Mouse (Mus musculus) spleen, postnatal 14 days (tissue): ENCODE results near the gene Mgrn1.

Experiments
- DNase-seq, 2 experiments: peaks; one replicate each; pipeline ENCODE4 v3.0.0; 2021 to 2022; ENCODE audit warnings: low spot score in 2 of 2

The Mgrn1 gene

DNA sequence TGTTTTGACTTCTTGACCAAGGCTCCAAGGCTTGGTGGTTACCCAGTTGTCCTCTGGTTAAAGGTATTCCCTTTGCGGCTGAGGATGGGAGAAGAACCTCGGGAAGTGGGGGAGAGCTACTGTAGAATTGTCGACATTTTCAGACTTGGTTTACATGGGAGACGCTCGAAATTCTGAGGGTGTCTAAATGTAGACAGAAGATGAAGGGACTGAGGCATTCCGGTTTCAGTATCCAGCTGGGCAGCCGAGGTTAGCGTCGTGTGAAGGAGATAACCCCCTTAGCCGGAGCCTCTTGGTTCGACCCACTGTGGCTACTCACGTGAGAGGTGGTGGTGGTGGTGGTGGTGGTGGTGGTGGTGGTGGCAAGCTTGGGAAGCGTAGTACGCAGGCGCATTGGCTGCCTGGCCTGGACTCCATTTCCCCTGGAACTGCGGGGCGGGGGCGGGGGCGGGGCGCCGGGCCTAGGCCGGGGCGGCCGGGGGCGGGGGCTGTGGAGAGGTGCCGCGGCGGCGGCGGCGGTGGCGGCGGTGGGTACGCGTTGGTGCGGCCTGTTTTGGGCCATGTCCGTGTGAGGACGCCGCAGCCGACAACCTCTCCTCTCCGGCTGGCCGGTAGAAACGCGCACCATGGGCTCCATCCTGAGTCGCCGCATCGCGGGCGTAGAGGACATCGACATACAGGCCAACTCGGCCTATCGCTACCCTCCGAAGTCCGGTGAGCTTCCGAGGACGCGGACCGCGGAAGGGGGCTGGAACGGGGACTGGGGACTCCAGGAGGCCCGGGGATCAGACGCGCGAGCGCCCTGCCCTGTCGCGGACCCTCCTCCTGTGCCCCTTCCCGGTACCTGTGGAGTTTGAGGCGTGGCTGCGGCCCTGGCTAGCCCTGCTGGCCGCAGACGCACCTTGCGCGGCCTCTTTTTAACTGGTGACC, at the start of gene Mgrn1:
Gene Mgrn1, plus strand, starts transcription at position 490 of the 930 bp plus-strand sequence.
- DNase-seq, result peak; percentile 64 to 70

DNA sequence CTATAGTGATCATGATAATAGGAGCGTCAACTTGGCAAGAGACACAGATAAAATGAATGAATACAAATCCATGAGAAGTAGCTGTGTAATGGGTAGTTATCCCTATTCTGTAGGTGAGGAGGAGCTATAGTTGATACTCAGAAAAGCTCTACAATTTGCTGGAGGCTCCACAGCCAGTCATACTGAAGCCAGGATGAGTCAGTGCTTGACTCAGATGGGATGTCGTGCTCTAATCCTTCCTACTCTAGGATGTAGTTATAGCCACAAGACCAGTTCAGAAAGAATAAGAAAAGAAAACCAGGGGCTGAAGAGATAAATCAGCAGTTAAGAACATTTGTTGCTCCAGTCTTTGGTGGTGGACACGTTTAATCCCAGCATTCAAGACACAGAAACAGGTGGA, 48.4 kb upstream of the Mgrn1 start:
- DNase-seq, result no peak

DNA sequence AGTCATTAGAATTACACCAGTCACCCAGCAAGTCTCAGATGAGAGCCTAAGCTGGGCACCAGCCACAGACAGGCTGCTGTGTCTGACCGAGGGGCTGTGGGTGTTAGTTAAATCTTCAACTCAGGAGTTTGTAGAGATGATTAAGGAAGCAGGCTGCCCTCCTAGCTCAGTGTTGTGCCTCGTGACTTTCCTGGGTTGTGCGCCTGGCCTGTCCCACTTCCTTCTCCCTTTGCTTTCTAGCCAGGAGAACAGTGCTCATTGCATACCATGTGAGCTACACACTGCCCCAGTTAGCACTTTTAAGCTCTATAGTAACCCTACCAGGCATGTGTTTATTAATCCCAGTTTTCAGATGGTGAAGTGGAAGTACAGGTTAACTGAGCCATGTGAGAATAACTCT, 46.5 kb upstream of the Mgrn1 start:
- no peak for DNase-seq

DNA sequence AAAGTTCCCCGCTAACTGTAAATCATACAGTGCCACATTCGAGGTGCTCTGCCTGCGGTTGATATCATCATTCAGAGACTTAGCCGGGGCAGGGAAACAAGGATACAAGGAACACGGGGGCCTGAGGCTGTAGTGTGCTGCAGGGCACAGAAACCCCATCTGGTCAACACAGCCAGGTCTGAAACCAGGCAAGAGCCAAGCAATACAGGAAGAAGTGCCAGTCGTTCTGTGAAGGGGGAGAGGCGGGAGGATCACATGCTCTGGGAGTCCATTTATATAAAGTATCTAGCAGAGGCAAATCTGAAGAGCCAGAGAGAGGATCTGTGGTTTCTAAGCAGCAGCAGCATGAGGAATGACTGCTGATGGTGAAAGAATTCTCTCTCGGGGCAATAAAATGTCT, 45.8 kb upstream of the Mgrn1 start:
- DNase-seq, result no peak

DNA sequence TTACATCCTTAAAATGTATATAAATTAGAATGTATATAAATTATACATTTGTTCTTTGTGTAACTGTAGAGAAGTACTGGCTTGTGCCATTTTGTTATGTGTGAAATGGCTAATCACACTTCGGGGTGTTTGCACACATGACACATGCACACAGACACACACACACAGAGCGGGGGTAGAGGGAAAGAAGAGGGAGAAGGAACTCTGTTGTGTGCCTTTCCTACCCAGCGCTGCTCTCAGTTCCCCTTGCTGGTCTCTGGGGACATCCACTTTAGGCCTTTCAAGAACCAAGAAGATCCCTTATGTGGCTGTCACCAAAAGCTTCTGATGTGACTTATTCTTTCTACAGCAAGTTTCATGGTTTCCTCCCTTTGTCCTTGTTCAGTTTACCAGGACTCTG, 39.0 kb upstream of the Mgrn1 start:
- peak in 1 of 2 experiments; percentile 25 for DNase-seq

DNA sequence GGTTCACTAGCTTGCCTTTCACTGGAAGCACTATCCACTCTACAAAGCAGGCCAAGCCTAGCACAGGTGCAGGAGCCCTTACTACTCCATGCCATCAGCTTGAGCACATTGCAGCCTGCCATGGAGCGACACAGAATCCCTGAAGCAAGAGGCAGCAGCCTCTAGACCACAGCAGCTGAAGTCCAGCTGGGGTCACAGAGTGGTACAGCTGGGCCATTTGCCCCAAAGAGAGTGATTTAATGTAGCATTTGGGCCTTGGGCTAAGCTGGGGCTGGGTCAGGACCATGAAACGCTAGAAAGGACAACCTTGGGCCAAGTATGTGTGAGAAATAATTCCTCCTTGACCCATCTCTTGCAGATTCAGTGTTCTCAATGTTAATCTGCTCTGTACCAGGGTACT, 38.0 kb upstream of the Mgrn1 start:
- no peak for DNase-seq

DNA sequence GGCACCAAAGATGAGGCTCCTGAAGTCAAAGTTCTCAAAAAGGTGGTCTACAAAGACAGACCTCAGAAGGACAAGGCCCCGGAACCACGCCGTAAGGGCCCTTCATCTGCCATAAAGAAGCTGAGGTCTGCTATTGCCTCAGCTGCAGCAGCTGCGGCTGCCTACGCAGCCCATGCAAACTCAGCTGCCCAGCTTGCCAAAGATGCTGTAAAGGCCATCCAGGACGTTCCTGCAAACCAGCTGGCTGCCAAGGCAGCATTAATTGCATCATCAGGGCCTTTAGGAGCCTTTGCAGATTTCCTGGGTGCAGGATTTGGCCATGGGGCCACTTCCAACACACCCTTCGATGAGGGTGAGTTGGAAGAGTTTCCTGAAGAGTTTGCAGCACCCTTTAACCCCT, 35.7 kb upstream of the Mgrn1 start:
- DNase-seq, result no peak

DNA sequence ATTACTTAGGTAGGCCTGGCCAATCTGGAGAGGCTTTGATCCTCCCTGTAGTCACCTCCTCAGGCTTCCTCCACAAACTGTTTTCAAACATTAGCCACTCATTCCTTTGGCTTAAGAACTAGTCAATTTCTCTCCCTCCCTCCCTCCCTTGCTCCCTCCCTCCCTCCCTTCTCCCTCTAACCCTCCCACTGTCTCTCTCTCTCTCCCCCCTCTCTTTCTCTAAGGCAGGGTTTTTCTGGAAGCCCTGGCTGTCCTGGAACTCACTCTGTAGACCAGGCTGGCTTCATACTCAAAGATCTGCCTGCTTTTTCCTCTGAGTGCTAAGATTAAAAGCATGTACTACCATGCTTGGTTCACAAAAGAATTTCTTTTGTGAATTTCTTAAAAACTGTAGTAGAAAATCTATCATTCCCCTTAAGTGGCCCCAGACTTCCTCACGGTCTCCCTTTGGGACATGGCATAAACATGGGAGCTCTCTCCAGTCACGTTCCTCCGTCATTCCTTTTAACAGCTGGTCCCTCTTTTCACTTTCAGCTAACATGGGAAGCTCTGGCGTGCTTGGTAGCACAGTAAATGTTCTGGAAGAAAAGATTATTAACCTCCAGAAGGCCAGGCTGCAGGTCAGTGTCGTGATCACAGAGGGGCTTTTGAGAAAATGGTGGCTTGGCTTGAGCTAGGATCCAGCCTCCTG, 35.0 kb upstream of the Mgrn1 start:
- DNase-seq, result no peak

DNA sequence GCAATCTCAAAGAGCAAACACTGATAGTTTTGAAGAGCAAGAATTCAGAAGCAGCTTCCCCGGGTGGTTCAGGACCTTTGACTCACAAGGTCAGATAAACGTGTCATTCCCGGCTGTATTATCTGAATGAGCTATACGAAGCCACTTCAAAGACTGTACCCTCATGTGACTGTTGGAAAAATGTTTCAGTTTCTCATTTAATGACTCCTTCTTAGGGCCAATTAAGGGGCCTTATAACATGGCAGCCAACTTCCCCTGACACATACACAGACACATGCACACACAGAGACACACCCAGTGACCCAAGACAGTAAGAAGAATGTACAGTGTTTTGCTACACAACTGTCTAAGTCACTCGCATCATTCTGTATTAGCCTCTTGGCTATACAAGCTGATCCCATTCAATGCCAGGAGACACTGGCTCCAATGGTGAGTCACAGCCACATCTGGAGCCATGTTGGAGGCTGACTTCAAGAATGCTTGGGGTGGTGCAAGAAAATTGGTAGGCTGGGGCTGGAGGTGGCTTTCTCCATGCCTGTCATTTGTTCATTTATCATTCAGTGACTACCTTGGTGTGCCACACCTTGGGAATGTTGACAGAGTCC, 30.9 kb upstream of the Mgrn1 start:
- no peak for DNase-seq

DNA sequence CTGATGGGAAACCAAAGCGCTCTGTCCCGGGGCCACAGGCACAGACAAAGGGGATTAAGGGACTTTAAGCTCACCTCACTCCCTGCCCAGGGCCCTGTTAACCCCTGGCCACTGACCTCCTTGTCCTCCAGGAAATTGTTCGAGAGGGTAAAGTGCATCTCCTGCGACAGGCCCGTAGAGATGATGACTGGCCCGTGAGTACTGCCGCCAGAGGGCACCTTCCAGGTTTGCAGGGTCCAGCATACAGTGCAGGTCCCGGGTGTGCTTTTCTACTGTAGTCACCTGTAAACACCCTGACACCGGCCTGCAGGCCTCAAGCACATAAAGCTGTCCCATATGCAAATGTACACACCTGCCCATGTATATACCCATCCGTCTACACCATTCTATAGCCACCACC, 24.7 kb upstream of the Mgrn1 start:
- DNase-seq, result no peak

DNA sequence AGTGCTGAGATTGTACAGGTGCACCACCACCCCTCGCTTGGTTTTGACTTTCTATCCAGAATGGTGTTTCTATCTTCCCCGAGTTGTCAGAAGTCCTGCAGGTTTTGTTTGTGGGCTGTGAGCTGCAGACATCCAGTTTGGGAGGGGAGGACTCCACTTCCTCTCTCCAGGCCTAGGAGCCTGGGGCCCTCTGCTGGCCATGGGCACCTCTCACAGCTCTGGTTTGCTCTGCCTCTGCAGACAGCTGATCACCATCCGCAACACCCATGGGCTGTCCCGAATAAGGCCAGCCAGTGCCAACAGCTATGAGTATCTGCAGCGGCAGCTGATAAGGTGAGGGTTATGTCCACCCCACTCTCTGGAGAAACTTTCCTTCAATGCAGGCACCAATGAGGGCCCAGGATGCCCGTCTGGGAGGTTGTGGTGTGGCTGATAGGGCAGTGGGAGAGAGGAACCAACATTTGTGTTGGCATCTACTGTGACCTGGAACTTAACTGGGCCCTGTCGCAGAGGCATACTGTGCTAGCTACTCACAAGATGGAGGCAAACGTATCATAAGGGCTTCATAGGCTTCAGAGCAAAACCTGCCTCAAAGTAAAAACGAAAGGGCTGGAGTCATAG, 23.1 kb upstream of the Mgrn1 start:
- peak; percentile 44 to 62 for DNase-seq

DNA sequence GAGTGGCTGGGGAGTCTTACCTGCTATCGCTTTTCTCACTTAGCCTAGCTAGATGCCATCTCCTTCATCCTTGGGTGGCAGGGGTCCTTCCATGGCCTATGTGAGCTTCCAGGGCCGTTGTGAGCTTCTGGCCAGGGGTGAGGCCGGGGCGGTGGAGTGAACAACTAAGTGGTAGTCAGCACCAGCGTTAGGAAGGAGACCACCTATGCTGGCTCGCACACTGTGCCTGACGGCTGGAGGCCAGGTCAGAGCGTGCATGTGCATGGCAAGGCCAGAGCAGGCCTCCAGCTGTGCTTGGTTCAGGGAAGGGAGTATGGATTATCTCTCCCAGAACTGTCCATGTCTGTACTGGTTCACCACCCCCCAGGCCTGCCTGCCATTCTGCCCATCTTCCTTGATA, 22.3 kb upstream of the Mgrn1 start:
- DNase-seq, result no peak

DNA sequence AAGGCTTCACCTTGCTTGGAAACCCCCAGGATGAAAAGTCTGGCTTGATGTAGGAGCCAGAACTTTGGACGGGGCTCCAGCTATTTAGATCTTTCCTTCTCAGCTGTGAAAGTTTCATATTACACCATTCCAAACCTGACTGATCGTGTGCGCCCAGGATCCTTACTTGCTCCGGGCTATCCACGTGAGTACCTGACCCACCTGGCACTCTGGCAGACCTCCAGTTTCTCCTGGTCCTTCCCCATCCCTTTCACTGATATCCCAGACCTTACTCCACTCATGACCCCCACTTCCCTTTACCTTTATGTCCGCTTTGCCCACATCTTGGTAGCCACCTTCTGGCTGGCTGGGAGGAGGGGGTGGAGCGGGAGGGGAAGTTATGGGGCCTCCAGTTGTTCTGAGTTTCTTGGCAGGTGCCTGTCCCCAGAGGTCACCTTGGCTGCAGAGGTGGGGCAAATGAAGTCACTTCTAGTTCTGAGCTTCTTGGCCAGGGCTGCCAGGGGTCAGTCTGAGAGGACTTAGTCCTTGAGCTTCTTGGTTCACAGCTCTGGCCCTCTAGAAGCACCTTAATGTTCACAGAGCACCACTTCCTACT, 19.9 kb upstream of the Mgrn1 start:
- DNase-seq, result no peak

DNA sequence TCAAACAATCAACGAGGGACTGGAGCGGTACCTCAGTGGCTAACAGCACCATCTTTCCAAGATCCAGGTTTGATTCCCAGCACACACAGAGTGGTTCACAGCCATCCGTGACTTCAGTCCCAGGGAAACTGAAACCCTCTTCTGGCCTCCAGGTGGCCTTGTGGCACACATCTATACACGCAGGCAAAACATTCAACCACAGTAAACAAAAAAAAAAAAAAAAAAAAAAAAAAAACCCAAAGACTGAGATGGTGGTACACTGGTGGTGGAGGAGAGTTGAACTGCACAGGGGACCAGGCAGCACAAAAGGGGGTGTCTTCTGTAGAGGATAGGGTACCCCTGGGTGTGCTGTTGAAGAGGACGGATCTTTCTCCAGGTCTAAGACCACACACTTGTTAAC, 15.6 kb upstream of the Mgrn1 start:
- DNase-seq, result no peak

DNA sequence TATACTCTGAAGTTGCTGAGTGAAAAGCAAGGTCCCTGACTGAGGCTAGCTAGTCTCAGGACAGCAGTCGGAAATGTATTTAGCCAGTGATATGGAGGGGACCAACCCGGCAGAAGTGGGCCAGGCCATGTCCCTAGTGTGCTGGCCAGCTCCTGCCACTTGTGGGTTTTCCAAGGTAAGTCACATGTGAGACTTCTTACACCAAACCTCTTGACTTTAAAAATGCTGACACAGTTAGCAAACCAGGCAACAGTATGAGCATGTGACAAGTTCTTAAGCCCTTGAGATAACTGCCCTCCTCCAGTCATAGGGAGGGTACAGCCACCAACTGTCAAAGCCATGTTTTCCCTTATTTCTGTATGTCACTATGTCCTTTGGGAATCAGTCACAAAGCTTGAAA, 14.1 kb upstream of the Mgrn1 start:
- DNase-seq, result no peak

DNA sequence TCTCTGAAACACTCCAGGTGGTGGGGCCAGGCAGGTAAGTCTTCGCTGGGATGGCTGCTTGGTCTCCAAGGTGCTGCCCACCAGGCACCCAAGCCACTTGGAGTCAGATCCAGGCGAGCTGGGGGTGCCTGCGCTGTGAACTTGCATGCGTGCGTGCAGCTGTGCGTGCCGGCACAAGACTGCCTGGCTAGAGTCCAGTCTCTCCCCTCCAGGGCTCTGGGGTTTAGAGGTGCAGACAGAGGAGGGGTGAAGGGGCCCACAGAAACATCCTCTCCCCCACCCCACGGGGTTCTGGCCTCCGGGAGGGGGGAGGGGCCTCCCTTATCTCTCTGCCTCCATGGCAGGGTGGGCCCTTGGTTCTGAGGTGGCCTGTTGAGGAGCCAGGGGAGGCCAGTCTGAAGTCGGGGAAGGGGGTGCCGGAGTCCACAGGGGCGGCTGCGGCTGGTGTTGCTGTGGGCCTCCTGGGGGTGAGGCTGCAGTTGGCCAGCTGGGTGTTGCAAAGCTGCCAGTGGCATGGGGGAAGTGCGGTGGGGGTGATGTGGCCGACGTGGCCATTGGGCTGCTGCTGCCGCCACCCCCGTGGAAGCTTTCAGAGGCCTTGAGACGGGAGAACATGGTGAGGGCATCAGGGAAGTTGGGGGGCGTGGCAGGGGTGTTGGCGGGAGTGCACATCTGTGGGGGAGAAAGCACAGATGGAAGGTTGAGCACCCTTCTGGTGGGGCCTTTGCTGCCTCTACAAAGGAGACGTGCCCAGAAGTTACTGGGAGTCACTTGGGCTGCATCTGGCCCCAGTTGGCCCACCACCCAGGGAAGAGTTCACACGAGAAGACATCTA, 10.6 kb upstream of the Mgrn1 start:
- DNase-seq, result no peak

DNA sequence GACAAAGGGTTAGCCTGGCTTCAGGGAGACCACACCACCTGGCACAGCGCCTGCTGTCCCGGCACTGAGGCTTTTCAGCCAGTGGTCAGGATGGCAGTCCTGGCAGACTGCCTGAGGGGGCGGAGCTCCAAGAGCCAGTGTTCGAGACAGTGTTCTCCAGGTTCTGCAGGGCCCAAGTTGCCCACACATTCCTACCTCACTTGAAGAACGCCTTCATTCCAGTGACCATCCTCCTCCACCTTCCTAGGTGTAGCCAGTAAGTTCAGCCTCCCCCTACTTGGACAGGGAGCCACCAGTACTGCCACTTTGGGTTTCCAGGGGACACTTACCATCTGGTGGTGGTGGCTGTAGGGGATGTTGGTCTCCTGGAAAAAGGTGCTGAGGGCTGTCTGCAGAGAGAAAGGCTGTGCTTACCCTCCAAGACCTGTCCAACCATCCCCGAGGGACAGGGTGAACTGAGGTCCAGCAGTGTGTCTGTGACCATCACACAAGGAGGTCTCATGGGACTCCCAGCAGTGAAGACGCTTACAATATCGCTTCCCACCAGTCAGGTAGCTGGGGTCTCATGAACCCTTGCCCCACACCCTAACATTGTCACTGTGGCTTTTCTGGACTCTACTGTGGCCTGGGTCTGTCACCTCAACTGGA, 9.9 kb upstream of the Mgrn1 start:
- no peak for DNase-seq

DNA sequence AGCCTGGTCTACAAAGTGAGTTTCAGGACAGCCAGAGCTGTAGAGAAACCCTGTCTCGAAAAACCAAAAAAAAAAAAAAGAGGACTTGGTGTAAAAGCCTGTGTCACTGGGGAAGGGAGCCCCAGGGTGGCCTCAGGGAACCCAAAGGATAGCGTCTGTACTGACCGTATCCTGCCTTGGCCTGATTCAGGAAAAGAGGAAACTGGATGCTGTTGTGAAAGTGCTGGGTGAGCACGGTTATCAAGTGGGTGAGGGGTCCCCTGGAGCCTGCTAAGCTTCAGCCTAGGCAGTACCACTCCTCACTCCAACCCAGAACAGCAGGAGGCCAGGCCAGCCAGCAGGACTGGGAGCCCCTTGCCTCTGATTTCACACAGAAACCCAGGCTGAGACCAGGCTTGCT, 8.9 kb upstream of the Mgrn1 start:
- no peak for DNase-seq

DNA sequence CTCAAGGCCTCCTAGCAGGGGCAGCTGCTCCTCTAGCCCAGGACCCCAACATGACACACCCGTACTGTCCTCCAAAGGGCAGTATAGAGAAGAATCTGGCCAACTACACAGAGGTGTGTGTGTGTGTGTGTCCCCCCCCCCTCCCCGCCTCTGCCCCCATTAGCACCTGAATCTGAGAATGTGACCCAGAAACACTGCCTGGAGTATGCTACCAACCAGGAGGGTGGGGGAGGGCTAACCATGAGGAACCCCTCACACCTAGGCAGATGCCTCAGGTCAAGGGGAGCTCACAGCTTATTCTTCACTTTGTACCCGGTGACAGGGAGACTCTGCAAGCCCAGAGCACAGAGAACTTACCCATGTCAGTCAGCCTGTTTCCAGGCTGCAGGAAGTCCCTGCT, 8.3 kb upstream of the Mgrn1 start:
- no peak for DNase-seq

DNA sequence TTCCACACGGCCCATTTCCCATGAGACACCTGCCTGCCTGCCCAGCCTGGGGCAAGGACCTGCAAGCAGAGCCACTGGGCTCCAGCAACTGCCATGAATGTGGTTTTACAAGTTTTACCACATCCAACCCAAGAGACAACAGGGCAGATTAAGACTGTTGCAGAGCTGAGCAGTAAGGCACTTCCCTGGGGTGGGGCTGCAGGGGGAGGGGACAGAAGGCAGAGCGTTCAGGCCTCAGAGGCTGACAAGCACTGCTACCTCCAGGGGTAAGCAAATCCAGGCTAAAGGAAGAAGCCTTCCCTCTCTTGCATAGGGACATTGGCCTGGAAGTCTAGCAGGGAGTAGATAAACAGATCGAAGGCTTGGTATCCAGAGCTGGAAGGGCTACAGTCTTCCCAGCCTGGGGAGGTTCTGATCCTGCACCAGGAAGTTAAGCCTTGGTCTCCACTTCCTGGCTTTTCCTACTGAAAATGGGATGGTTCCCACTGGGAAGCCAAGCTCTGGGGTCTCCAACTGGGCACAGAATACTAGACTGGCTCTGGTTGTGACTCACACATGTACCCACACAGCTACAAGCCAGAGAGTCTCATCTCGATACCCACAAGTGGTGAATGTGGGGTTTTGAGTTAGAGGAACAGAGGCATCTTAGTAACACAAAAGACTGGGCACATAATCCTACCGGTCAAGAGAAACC, 7.7 kb upstream of the Mgrn1 start:
- DNase-seq, result peak in 1 of 2 experiments; percentile 34
